Mouse (Mus musculus): ENCODE data around the gene Otx1.

DNA sequence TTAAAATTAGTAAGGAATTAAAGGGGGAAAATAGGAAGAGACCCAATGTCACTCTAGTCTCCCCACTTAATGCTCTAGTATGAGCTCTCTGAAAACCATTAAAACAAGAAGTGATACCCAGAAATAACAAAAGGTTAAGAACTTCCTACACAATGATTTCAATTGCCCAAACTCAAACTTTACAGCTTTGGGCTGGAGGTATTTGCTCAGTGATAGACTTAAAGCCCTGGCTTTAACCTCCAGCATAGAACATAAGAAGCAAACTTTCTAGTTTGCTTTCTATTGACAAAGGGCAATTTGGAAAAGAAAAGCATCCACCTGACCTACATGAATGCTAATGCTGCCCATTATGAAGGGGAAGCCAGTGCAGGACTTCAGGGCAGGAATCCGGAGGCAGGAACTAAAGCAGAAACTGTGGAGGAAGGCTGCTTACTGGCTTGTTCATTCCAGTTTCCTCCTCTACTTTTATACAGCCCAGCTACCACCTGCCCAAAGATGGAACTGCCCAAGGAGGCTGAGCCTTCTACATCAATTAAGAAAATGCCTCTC lies 14.2 kb downstream of the Otx1 start:
- TF ChIP-seq CTCF (IDR thresholded peaks at IDR 0.05; ENCODE audit: extremely low read depth, insufficient read length, insufficient replicate concordance, low read depth, low read length) (no peak), POLR2A (IDR thresholded peaks at IDR 0.05; ENCODE audit: low read depth, low read length) (no peak)
